Mouse (Mus musculus) liver, embryonic 14.5 days (tissue): ENCODE data around the gene Npffr2. TPM values are rescaled to one million over a fixed set of nuclear protein-coding genes. Genes with fewer than 3 reads are reported as not detected.

Experiments used
- ATAC-seq: fragments of 200-750 bp; cut with Nextera tagmentation; 2 replicates; pipeline ENCODE4 v1.8.0; 2017; ENCODE audit warnings: moderate number of reproducible peaks, mild to moderate bottlenecking, moderate library complexity; ENCODE audit not compliant: insufficient read depth
- DNase-seq, 3 experiments: peaks; one replicate each; pipeline ENCODE4 v3.0.0-alpha.2; 2012 to 2013; ENCODE audit warnings: low read depth in 3 of 3, low spot score in 3 of 3
- H3K27ac ChIP-seq: fragments of 300-500 bp; sonication (generic); 2 replicates; pipeline ENCODE4 v1.5.1; 2014; ENCODE audit warnings: moderate library complexity, mild to moderate bottlenecking, control low read depth, inconsistent platforms
- H3K27me3 ChIP-seq: fragments of 300-500 bp; sonication (generic); 2 replicates; pipeline ENCODE4 v1.6.1; 2014; ENCODE audit warnings: mild to moderate bottlenecking, low read length, moderate library complexity; ENCODE audit not compliant: control insufficient read depth, insufficient read depth
- H3K36me3 ChIP-seq: fragments of 300-500 bp; sonication (generic); replicated peaks from 2 replicates; pipeline ENCODE4 v1.6.1; 2014; ENCODE audit warnings: low read depth; ENCODE audit not compliant: control insufficient read depth, insufficient read depth
- H3K4me1 ChIP-seq, 2 experiments: fragments of 200-500 bp in 1 of 2; fragments of 300-500 bp in 1 of 2; sonication (generic) in 1 of 2; replicated peaks; 2 replicates each; pipeline ENCODE4 v1.6.1; 2012 to 2014; ENCODE audit warnings: antibody characterized with exemption in 1 of 2, inconsistent platforms in 1 of 2, low read length in 1 of 2; ENCODE audit not compliant: control insufficient read depth in 2 of 2, insufficient read depth in 2 of 2
- H3K4me2 ChIP-seq: fragments of 300-500 bp; sonication (generic); 2 replicates; pipeline ENCODE4 v1.6.1; 2014; ENCODE audit warnings: low read depth, mild to moderate bottlenecking, control low read depth, moderate library complexity
- H3K4me3 ChIP-seq, 2 experiments: fragments of 200-500 bp in 1 of 2; fragments of 300-500 bp in 1 of 2; sonication (generic) in 1 of 2; 2 replicates each; pipeline ENCODE4 v1.5.1; 2012 to 2014; ENCODE audit warnings: low read depth in 2 of 2, low read length in 2 of 2, mild to moderate bottlenecking in 2 of 2, control low read depth in 1 of 2, inconsistent platforms in 1 of 2, moderate library complexity in 1 of 2; ENCODE audit not compliant: insufficient read depth in 1 of 2
- H3K9ac ChIP-seq: fragments of 300-500 bp; sonication (generic); replicated peaks from 2 replicates; pipeline ENCODE4 v1.6.1; 2014; ENCODE audit warnings: mild to moderate bottlenecking, control low read depth, moderate library complexity
- H3K9me3 ChIP-seq: fragments of 300-500 bp; sonication (generic); 2 replicates; pipeline ENCODE4 v1.6.1; 2016; ENCODE audit warnings: low read length, mixed read lengths; ENCODE audit not compliant: control insufficient read depth
- CTCF ChIP-seq: IDR thresholded peaks from 2 replicates; pipeline ENCODE4 v1.5.1; 2016; ENCODE audit warnings: antibody characterized with exemption, low read depth, control low read depth
- EP300 ChIP-seq: IDR thresholded peaks from 2 replicates; pipeline ENCODE4 v1.6.1; 2016; ENCODE audit warnings: antibody characterized with exemption, low read depth
- WGBS: fragments of 180-500 bp; shearing (Covaris S2); extraction: QIAGEN DNeasy Blood & Tissue Kit; methylation state at CpG from one replicate; pipeline ENCODE4 v1.1.7; 2014; ENCODE audit not compliant: insufficient replicate concordance; 5-methylcytosine and 5-hydroxymethylcytosine counted together
- polyA plus RNA-seq, 2 experiments: library from polyadenylated mRNA; depleted of rRNA in 1 of 2; stranded (reverse) in 1 of 2; unstranded in 1 of 2; fragments of >200 nt; fragmentation: Nextera tagmentation in 1 of 2; extraction: Ambion mirVana in 1 of 2; gene quantifications; 2 replicates each; pipeline versions ENCODE4 v1.2.1 to v1.2.3; 2012 to 2014

The Npffr2 gene
- polyA plus RNA-seq, 2 experiments: not detected

DNA sequence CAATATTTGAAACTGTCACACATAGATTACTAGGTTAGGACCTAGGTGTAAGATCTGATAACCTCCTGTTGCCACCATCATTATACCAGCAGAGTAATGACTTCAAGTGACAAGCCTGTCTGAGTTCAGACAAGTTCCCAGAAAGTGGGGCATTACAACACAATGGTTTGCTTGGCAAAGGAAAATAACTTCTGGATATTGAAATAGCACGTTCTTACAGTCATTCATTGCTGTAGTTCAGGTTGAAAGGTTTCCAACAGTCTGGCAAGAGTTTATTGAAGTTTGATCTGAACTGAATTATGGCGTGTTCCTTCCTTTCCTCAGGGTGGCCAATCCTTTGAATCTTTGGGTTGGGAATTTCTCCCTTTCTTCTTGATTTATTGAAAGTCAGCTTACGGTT, 57.8 kb downstream of the Npffr2 start:
- Histone ChIP-seq H3K9ac (no peak overlapping the region), H3K36me3 (no peaks in the 10 kb centered on the region), H3K27me3 (no peaks in the 10 kb centered on the region), H3K4me3 (no peak overlapping the region), H3K9me3 (no peaks in the 10 kb centered on the region), H3K4me2 (no peak overlapping the region), H3K4me1 (no peaks in the 10 kb centered on the region), H3K27ac (no peak overlapping the region)
- ATAC-seq: no peak
- WGBS: 57% methylated on average over 3 of the region's 3 CpGs
- no peak for TF ChIP-seq EP300
- TF ChIP-seq CTCF: no peak
- no peak for DNase-seq

DNA sequence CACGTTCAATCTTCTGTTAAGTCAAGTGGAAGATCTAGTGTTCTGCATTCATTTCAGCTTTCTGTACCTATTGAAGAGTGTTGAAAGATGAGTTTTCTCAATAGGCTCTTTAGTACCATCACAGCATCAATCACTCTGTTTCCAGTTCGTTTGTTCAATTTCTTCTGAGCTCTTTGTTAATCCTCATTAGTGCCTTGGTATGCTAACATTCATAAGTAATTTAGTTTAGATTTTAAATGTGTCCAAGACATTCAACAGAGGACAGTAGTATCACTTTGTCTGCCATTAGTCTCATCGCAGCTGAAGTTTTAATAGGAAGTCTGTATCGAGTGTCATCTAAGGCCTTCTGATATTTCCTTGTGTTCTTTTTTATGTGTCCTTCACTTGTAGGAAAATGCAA, 65.1 kb downstream of the Npffr2 start:
- H3K9me3 ChIP-seq: no peaks in the 10 kb centered on the region
- H3K4me1 ChIP-seq: no peaks in the 10 kb centered on the region
- H3K4me3 ChIP-seq: no peak overlapping the region
- H3K36me3 ChIP-seq: no peaks in the 10 kb centered on the region
- WGBS: 57% methylated on average over 4 of the region's 4 CpGs
- H3K27ac ChIP-seq: no peak overlapping the region
- ATAC-seq (no peak), DNase-seq (no peak)
- TF ChIP-seq EP300 (no peak), CTCF (no peak)
- H3K4me2 ChIP-seq: no peak overlapping the region
- no peaks in the 10 kb centered on the region for H3K27me3 ChIP-seq
- no peak overlapping the region for H3K9ac ChIP-seq

DNA sequence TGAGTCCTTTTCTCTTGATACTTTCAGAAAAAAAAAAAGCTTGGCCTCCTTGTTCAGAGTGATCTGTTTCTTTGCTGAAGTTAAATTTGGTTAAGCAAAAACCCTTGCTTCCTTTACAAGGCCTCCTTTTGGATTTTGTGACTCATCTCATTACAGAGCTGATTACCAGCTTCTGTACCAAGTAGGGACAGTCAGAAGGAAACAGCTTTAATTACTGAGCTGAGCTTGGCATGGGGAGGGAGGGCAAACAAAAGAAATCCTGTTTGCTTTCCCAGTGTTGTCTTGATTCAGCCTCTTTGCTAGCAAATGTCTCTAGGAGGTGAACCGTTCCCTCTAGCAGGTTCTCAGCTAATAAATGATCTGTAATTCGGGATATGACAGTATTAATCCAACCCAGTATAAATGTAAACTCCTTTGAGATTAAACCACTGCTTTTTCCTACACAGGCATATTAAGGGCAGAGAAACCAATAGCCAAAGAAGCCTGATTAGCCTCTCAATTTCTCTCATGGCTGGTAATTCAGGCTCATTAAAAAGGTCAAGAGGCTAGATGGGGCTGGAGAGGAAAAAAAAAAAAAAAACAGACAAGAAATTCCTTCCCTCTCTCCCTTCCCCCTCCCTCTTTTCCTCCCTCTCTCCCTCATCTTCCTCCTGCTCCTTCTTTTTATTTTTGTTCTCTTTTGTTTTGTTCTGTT, 84.2 kb downstream of the Npffr2 start:
- H3K4me2 ChIP-seq: no peak overlapping the region
- TF ChIP-seq EP300: no peak
- TF ChIP-seq CTCF: no peak
- no peak overlapping the region for H3K27ac ChIP-seq
- no peaks in the 10 kb centered on the region for H3K4me1 ChIP-seq
- no peak for DNase-seq
- no peak overlapping the region for H3K9ac ChIP-seq
- H3K9me3 ChIP-seq: no peaks in the 10 kb centered on the region; the same call in 1 of the 2 replicates
- no peak for ATAC-seq
- 55% methylated on average over 2 of the region's 2 CpGs for WGBS
- no peaks in the 10 kb centered on the region for H3K27me3 ChIP-seq
- H3K36me3 ChIP-seq: no peaks in the 10 kb centered on the region
- H3K4me3 ChIP-seq: no peak overlapping the region

GRCm38 (mm10) chr5:89612262-89612661, 85.0 kb downstream of the Npffr2 start:
- no peak overlapping the region for H3K4me2 ChIP-seq
- no peaks in the 10 kb centered on the region for H3K27me3 ChIP-seq
- no peak overlapping the region for H3K4me3 ChIP-seq
- no peak for TF ChIP-seq EP300
- no peak for TF ChIP-seq CTCF
- no peak overlapping the region for H3K9ac ChIP-seq
- ATAC-seq (no peak), DNase-seq (no peak)
- H3K27ac ChIP-seq: no peak overlapping the region
- H3K4me1 ChIP-seq: no peaks in the 10 kb centered on the region
- no peaks in the 10 kb centered on the region; the same call in 1 of the 2 replicates for H3K9me3 ChIP-seq
- 47% methylated on average over 6 of the region's 6 CpGs for WGBS
- no peaks in the 10 kb centered on the region for H3K36me3 ChIP-seq

- WGBS: 24% methylated on average over 1 of the region's 1 CpGs
Observed at GRCm38 (mm10) chr5:89631599-89631998, 104.4 kb downstream of the Npffr2 start.

More at GRCm38 (mm10) chr5:89631599-89631998, 104.4 kb downstream of the Npffr2 start:
- no peak for DNase-seq
- no peak for ATAC-seq
- no peak overlapping the region for H3K4me2 ChIP-seq
- H3K9ac ChIP-seq: no peak overlapping the region
- H3K4me3 ChIP-seq: no peak overlapping the region
- H3K36me3 ChIP-seq: no peaks in the 10 kb centered on the region
- no peak overlapping the region for H3K27ac ChIP-seq
- H3K27me3 ChIP-seq: no peaks in the 10 kb centered on the region
- H3K9me3 ChIP-seq: no peaks in the 10 kb centered on the region
- TF ChIP-seq CTCF (no peak), EP300 (no peak)
- no peaks in the 10 kb centered on the region for H3K4me1 ChIP-seq

Other genes with a start within 250 kb of the Npffr2 start
- 140 and 236 TPM in 2 replicates for gene Gc, start 69.5 kb upstream of the Npffr2 start, polyA plus RNA-seq (2012; rRNA removed)
- gene Gc, start 69.5 kb upstream of the Npffr2 start, polyA plus RNA-seq (2014; fragmentation: Nextera tagmentation; extraction: Ambion mirVana): 245 and 258 TPM in 2 replicates